Mouse (Mus musculus) left cerebral cortex, adult 18-20 months (tissue): Measurements from ENCODE around the gene Arhgef25. TPM values are rescaled to one million over a fixed set of nuclear protein-coding genes. Genes with fewer than 3 reads are reported as not detected.
A peak's percentile ranks its signal among the peaks of the same experiment; 100 is the strongest.
"Not testable (repeated sequence)": the region's sequence is repeated elsewhere in the genome, so short reads cannot be mapped to it uniquely, and the experiment has no call there.

Experiments
- DNase-seq, 2 experiments: peaks; one replicate each; pipeline ENCODE4 v3.0.0; 2021 to 2022; ENCODE audit warnings: low spot score in 2 of 2, mixed read lengths in 1 of 2
- total RNA-seq, 2 experiments: library from RNA; stranded (reverse); gene quantifications; 2 replicates each; pipeline ENCODE4 v1.2.3; 2021

Gene Arhgef25
- total RNA-seq, 2 experiments from 2014 or later: 163 to 215 TPM

DNA sequence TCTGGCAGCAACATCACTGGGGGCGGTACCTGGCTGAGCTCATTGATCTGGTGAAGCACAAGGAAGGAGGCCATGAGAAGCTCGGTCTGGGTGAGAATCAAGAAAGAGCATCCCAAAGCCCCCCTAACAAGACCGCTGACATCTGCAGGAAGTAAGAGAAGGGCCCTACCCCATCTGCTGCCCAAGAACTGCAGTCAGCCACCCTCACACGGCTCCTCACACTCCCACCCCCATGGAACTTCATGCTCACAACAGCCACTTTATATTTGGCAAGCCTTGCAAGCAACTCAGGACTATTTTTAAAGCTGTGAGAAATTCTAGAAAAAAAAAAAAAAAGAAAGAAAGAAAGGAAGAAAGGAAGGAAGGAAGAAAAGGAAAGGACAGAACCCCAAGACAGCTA lies 19.0 kb upstream of the Arhgef25 start:
- peak in 1 of 2 experiments; percentile 73 for DNase-seq

DNA sequence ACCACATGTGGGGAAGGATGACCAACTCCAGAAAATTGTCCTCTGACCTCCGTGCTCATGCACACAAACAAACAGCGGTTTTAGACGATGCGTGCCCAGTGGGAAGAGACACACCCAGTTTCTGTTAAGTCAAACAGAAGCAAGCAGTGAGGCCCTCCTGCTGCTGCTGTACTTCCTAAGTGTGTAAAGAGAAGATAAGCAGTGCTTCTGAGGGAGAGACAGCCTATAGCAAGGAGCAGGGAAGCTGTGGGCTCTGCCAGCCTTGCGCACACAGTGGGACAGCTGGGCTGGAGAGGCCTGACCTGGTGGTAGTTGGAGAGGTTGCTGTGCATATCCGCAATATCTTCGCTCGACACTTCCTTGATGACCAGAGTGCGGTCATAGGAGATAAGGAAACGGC lies 15.5 kb upstream of the Arhgef25 start:
- DNase-seq: no peak

DNA sequence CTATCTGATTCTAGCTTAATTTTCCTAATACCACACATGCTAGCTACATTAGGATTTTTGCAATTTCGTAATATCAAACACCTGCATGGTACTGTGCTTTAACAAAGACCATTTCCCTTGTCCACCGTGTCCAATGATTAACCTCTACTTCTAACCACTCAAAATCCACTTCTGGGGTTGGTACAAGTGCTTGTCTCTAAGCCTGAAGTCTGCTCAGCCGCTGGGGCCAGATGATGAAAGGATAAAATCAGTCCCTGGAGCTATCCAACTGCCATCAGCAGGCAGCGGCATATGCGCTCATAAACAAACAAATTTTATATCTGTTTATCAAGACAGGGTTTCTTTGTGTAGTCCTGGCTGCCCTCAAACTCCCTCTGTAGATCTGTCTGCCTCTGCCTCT lies 14.7 kb upstream of the Arhgef25 start:
- no peak for DNase-seq

DNA sequence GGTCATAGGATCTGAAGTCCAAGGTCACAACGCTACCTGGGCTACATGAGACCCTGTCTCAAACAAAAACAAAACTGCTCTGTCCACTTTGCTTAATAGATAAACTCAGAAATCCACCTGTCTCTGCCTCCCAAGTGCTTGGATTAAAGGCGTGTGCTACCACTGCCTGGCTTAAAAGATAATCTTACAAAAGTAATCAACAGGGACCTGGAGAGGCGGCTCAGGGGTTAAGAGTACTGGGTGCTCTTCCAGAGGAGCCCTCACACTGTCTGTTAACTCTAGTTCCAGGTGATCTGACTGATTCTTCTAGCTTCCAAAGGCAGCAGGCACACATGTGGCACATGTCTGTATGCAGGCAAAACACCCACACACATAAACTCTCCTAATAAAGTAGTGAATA lies 13.2 kb upstream of the Arhgef25 start:
- no peak for DNase-seq

DNA sequence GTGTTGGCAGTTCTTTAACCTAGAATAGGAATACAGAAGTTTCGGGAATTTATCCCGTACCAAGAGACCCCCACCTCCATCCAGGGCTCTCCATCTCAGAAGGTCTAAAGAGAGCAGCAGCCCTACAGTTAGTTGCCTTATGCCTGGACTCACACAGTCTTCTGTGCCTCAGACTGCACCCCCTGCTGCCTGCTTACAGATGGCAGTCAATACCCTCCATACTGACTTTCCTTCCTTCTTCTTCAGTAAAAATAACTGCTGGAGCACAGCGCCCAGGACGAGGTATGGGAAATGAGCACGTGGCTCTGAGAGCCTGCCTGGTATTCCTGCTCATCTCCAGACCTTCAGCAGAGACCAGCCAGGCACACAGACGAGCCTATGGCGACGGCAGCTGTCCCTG lies 10.4 kb upstream of the Arhgef25 start:
- DNase-seq: no peak

DNA sequence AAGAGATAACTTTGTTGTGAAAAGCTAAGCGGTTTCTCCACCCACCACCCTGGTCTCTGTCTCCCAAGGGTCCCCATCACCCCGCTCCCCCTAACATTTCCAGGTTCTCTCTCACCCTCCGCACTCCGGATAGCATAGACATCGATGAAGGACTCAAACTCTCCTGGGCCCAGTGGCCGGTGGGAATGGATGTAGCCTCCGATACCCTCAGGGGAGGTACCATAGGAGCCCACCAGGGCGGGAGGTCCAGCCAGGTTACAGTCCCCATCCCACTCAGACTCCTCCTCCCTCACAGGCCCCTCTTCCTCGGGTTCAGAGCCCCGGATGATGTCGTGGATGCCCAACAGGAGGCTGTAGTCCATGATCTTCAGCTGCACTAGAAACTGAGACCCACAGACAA lies 9.6 kb upstream of the Arhgef25 start:
- DNase-seq: no peak

DNA sequence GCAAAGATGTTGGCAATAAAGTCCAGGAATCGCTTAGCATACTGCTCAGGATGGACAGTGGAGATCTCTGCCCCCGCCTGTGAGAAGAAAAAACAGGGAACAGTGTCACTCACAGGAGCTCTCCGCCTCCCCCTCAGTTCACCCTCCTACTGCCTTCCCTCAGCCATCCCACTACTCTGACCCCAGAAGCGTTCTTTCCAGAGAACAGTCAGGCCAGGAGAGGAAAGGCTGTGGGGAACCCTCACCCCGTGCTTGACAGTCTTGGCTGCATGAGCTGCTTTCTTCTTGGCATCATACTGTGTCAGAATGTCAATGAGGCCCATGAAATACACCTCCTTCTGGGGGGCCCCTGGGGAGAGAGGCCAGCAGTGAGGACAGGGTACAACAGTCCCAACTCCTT lies 9.2 kb upstream of the Arhgef25 start:
- no peak for DNase-seq

DNA sequence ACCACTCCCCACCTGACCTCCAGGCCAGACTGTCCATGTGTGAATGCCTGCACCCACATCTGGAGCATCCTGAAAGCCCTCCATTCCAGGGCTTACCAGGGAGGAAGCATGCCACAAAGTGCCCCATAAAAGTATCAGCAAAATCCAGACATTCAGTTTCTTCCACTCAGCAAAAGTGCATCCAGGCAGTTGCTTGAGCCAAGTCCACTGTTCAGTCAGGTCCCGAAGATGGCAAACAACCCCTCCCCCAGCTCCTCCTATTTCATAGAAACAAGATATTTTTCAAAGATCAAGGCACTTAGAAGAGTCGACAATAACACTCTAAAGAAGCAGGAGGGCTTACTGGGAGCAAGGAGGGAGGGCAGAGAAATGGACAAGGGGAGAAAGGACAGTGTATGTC lies 8.6 kb upstream of the Arhgef25 start:
- no peak for DNase-seq

DNA sequence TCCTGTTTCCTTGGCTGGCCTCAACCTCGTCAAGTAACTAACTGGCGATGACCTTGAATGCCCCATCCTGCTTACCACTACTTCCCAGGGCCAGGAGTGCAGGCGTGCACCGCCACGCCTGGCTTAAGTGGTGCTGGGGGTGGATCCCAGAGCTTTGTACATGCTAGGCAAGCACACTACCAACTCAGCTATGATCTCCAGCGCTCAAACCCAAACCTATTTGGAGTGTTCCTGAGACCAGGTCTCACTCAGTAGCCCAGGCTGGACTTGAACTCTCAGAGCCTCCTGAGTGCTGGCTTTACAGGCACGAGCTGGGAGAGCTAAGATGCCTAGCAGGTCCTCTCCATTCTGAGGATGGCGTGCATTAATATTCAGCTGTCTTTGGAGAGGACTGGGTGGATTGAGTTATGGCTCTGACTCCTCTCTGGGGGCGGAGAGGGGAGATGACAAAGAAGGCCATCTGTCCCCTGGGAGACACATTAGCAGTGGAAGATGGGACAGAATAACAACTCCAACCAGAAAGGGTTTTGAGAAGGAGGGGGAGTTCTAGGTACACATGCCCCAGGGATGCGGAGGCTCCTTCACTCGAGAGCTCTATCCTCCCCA lies 7.7 kb upstream of the Arhgef25 start:
- DNase-seq: no peak

DNA sequence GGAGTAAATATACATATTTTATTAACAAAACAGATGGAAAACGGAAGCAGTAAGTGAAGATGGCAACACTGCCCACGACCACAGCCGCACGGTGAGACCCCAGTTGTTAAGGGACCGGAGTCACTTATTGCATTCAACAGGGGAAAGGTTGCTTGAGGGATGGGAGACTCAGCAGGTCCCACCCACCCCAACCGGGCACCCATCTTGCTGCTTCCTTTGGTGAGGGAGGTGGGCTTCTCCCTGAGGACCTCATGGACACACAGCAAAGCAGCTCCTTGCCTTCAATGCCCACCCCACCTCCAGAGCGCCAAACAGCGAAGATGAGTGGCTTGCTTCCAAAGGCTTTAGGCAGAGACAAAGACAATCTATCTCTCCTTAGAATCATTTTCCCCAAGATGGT lies 7.2 kb upstream of the Arhgef25 start:
- no peak for DNase-seq

DNA sequence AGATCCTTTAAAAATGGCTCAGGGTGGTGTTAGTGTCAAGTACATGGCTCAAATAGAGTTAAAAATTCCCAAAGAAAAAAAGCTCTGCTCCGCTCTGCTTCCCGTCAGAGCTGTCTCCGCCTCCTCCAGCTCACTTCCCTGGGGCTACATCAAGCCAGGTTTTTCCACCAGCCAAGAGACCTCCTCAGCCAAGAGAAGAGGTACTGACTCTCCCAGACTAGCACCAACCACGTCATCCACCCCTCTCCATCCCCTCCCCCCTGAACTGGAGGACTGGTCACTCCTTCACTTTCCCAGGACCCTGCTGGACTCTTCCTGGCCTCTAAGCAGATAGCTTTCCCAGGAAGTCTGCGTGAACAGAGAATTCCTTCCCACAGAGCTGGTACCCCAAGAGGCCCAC lies 6.5 kb upstream of the Arhgef25 start:
- no peak for DNase-seq

DNA sequence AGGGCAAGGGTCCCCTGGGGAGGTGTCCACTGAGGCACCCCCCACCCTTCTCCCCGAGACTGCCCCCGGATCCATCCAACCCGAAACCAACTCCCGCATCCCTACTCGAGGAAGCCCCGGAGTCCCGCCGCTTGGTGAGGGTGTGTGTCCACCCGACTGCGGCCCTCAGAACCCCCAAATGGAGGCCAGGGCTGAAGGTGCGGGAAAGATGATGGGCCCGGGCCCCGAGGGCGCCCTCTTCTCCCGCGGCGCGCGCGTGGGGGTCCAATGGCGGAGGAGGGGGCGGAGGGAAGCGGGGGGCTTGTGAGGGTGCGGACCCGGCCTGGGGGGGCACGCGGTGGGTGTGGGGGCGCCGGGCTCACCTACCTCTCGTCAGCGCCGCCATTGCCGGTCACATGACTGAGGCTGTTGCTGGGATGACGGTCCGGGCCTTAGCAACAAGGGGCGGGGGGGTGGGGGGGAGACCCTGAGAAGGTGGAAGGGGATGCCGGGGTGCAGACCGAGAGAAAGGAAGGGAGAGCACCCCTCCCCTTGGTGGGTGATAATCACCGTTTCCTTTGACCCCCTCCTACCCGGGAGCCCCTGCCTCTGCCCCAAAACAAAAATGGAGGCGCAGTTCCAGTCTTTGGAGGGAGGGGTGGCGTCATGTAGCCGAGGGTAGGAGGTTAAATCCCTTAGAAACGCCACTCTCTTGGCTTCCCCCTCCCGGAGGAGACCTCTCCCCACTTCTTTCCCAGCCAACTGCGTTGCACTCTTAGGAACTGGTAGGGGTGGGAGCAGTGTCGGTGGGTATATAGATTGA lies 5.6 kb upstream of the Arhgef25 start, which contains the start of gene Dtx3:
Gene Dtx3 (minus strand): TSS at position 401 of the 802 bp plus-strand sequence.
- DNase-seq: peak in 1 of 2 experiments; percentile 66

DNA sequence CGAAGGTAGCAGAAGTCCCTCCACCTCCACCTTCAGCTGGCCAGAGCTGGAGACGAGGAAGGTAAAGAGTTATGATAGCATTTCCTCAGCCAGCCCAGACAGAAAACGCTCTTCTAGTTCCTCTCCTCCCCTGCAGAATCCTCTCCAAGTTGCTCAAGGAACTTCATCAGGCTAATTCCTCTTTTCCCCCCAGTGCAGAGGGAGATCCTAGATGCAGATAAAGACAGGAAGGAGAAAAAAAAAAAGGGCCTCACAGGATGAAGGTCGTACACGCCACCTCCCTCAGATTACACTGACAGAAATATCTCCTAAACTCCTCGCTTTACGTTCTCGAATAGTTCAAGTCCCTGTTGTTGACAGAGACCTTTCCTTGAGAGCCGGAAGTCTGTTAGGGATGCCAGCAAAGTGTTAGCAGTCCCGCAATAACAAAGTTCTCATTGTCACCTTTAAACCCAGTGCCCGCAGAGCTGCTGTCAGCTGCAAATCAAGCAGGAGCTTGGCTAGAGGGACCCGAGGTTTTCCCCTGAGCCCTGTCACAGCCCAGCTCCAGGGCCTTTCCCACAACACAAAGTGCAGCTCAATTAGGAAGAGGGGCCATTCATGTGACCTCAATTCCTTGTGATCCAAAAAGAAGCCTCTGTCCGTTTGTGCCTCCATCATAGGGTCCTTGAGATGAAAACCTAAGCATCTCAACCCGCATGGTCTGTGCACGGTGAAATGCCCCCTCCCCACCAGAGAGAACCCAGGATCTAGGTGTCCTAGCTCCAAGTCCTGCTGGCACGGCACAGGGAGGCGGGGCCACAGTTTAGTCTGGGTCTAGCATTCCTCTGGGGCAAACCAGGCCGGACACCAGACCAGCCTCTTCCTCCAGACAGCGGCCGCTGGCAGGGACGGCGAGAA lies 4.8 kb upstream of the Arhgef25 start:
- DNase-seq: no peak

DNA sequence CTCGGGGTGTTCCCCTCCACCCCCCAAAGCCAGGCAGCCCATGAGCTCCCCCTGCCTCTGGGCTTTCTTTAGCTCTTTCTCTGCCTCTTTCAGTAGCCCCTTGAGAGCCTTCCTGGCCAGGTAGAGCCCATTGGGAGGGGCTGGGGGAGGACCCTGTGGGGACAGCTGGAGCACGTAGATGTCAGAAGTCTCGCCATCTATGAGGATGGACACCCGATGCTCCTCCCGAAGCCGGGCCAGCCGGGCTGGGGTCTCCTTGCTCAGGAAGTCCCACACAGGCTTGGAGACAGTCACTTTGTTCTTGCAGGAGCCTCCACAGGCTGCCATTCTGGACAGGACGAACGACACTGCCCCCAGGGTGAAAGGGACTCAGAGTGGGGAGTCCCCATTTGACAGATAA lies 3.1 kb upstream of the Arhgef25 start:
- no peak for DNase-seq

DNA sequence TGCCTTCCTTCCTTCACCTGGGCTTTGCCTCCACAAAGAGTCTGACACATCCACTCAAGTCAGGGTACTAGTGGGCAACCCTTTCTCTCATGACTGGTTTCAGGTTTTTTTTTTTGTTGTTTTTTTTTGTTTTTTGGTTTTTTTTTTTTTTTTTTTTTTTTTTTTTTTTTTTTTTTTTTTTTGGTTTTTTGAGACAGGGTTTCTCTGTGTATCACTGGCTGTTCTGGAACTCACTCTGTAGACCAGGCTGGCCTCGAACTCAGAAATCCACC lies 2.1 kb upstream of the Arhgef25 start:
- DNase-seq: not testable (repeated sequence)

DNA sequence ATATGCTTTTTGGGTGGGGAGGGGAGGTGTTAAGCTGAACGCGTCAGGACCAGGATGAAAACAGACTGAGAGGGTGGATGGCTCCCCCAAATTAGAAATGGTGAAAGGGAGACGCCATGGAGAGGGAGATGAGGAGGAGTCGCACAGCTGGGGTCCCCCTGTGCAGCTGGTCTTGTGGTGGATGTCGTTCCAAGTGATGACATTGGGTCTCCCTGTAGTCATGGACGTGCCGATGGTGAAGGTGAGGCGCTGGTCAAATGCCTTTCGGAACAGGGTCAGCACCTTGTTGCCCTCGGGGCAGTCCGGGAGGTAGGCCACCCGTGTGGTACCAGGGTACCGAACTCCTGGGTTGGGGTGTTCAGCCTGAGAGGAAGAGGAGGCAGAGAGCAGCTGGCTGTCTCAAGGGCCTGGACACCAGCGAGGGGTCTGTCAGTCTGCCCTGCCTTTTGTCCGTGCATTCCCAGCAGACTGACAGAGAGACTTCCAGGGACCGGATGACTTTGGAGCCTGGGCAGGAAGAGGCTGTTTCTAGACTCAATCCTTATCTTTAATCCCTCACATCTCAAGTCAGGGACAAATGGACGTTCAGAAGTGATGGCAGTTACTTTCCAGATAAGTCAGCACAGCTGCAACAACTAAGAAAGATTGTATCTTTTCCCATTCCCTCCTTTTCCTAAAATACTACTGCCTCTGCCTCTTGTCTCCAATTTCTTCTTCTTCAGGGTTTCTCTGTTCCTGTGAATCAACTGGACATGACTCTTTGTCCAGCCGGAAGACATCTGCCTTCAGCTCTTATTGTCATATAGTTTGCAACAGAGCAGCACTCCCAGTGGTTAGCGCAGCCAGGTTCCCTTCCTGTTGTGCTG lies 1.5 kb upstream of the Arhgef25 start:
- DNase-seq: no peak

DNA sequence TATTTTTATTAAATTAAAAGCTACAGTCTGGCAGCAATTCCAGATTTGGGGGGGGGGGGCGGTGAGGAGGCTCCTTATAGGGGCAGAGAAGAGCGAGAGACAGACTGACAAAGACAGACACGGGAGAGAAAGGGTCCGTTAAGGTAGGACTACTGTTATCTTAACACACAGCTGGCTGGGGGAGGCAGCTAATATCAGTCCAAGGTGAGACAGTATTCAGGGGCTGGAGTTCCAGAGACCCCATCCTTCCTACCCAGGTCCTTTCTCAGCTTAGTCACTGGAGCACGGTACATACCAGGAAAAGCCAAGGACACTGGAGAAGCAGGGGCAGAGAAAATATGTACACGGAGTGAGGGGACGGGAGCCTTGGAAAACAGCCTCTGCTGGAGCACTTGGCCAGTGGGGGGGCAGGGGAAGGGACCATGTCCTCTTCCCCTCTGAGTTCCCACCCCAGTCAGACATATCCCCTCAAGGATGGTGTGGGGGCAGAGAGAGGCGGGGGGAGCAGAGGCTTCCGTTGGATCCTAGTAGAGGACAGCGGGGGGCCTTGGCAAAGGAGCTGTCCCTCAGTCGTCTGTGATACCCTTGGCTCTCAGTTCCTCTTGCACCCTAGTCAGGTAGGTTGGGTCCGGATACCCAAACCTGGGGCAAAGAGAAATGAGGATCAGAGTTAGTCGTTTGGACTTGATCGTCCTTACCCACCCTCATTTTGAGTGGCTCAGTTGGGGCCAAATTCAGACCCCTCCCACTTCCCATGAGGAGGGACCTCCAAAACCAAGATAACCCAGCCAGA lies 711 bp upstream of the Arhgef25 start:
- DNase-seq: no peak

DNA sequence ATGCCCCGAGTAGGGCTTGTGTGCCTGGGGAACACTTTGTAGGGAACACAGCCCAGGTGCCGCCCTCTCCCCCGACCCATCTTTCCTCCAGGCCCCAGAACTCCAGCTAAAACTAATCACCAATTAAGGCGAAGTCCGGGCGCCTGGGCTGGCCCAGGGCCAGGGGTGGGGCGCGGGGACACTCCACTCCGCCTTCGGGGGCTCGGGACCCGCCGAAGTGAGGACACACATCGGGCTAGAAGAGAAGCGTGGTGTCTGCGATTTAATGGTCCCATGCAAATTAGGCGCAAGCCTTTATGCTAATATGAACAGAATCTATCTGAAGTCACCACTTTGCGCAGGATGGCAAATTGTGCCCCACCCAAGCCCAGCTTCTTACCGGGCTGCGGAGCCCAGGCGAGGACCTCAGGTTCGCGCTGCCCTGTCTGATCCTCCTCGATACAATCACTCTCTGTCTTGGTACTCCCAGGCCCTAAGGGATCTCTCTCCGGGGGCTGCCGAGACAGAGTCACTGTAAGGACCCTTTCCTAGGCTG lies 700 bp downstream of the Arhgef25 start:
- no peak for DNase-seq

DNA sequence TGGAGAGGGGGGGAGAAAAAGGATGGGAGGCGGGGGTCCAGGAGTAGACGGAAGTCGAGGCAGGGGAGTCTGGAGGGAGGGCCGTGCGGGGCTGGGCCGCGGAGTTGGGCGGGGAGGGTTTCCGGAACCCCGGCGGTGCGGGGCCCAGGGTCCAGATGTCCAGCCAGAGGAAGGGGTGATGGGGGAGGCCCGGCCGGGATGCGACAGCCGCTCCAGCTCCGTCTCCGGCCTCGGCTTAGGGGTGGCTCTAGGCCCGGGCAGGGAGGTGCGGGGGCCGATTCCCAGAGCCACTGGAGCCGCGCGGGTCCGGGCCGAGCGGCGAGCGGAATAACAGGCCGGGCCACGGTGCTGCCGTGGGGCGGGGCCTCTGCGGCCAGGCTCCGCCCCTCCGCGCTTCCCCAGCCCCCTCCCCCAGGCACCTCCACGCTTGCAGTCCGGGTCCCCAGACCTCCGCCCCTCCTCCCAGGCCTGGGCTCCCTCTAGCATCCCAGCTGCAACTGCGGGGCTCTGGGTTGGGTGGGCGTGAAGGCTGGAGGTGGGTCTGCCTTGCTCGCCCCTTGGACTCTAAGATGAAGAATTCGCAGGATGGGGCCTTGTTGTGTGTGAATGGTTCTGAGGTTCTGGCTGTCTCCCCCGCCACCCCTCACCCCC lies 1.3 kb downstream of the Arhgef25 start:
- peak in 1 of 2 experiments; percentile 71 for DNase-seq

DNA sequence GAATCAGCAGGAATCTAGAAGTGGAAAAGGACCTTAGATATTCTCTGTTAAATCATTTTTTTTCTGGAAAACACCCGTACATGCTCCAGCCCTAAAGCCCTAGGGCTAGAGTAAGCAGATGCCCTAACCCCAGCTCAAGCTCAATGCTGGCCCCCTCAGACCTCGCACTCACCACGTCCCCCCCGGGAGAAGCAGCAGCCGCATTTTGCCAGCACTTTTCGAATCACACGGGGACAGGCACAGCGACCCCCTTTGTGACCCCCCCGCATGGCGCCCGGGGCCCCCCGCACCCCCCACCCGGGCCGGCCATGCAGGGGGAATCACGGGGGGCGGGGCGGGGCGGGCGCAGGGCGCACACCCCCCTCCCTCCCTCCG lies 1.8 kb downstream of the Arhgef25 start:
- no peak for DNase-seq
